Mouse (Mus musculus) testis, adult 2 months (tissue): ENCODE data around the gene Cmip.

ENCODE experiments used
- CTCF ChIP-seq: fragments of 200-500 bp; IDR thresholded peaks from 2 replicates; pipeline ENCODE4 v1.5.1; 2012; ENCODE audit warnings: low read depth, mild to moderate bottlenecking, inconsistent platforms, low read length, moderate library complexity; ENCODE audit not compliant: control insufficient read depth, insufficient read depth, insufficient replicate concordance
- POLR2A ChIP-seq: fragments of 200-500 bp; IDR thresholded peaks from 2 replicates; pipeline ENCODE4 v1.6.1; 2012; ENCODE audit warnings: low read depth, mild to moderate bottlenecking, inconsistent platforms, low read length, moderate library complexity; ENCODE audit not compliant: control insufficient read depth

DNA sequence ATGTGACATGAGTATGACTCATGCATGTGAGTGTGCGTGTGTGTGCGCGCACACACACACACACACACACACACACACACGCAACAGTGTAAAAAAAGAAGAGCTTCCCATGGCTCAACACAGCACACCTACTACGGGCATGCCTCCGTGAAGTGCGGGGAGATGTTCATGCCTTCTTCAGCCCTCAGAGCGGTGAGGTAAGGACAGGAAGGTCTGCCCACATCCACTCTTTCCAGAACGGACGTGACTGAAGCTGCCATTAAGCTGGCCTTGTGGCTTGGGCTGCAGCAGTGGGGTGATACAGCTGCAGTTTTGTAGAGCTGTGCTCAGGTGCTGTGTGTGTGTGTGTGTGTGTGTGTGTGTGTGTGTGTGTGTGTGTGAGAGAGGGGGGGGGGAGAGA, 63.8 kb downstream of the Cmip start:
- TF ChIP-seq CTCF (no peak), POLR2A (no peak)
